Mouse (Mus musculus): ENCODE measurements around the gene Enox1. TPM values are rescaled to one million over a fixed set of nuclear protein-coding genes. Genes with fewer than 3 reads are reported as not detected.

Gene Enox1
- polyA plus RNA-seq, 1 experiment: 0.28 TPM

GRCm38 (mm10) chr14:77618131-77618805 lies 461.7 kb downstream of the Enox1 start:
- Histone ChIP-seq H3K4me3 (replicated peaks; ENCODE audit: extremely low read depth, low read depth, low read length) (no peak overlapping the region), H3K4me1 (ENCODE audit: control insufficient read depth, insufficient read depth, low read length) (no peaks in the 10 kb centered on the region)
- no peak for TF ChIP-seq POLR2A (IDR thresholded peaks at IDR 0.05; ENCODE audit: borderline replicate concordance, extremely low read depth, low read depth, low read length)
- TF ChIP-seq CTCF (IDR thresholded peaks at IDR 0.05; ENCODE audit: insufficient read depth, low read length): no peak
- DNase-seq: no peak
- WGBS: 52% methylated on average over 13 of the region's 13 CpGs

GRCm38 (mm10) chr14:77621473-77622264 lies 465.1 kb downstream of the Enox1 start:
- H3K4me1 ChIP-seq (ENCODE audit: control insufficient read depth, insufficient read depth, low read length): no peaks in the 10 kb centered on the region
- no peak overlapping the region for H3K4me3 ChIP-seq (replicated peaks; ENCODE audit: extremely low read depth, low read depth, low read length)
- WGBS: 78% methylated on average over 4 of the region's 4 CpGs
- no peak for TF ChIP-seq POLR2A (IDR thresholded peaks at IDR 0.05; ENCODE audit: borderline replicate concordance, extremely low read depth, low read depth, low read length)
- TF ChIP-seq CTCF (IDR thresholded peaks at IDR 0.05; ENCODE audit: insufficient read depth, low read length): no peak
- DNase-seq: no peak

- 76% methylated on average over 12 of the region's 12 CpGs for WGBS
- no peak for DNase-seq
- TF ChIP-seq POLR2A (IDR thresholded peaks at IDR 0.05; ENCODE audit: borderline replicate concordance, extremely low read depth, low read depth, low read length) (no peak), CTCF (IDR thresholded peaks at IDR 0.05; ENCODE audit: insufficient read depth, low read length) (no peak)
- H3K4me1 ChIP-seq (ENCODE audit: control insufficient read depth, insufficient read depth, low read length): no peaks in the 10 kb centered on the region
- no peak overlapping the region for H3K4me3 ChIP-seq (replicated peaks; ENCODE audit: extremely low read depth, low read depth, low read length)
Measured at GRCm38 (mm10) chr14:77626557-77627507, 470.3 kb downstream of the Enox1 start.

- WGBS: 91% methylated on average over 10 of the region's 10 CpGs
- Histone ChIP-seq H3K4me3 (replicated peaks; ENCODE audit: extremely low read depth, low read depth, low read length) (no peak overlapping the region), H3K4me1 (ENCODE audit: control insufficient read depth, insufficient read depth, low read length) (no peaks in the 10 kb centered on the region)
- TF ChIP-seq CTCF (IDR thresholded peaks at IDR 0.05; ENCODE audit: insufficient read depth, low read length): no peak
- TF ChIP-seq POLR2A (IDR thresholded peaks at IDR 0.05; ENCODE audit: borderline replicate concordance, extremely low read depth, low read depth, low read length): no peak
- DNase-seq: no peak
Measured at GRCm38 (mm10) chr14:77632466-77633171, 476.1 kb downstream of the Enox1 start.

- no peak for DNase-seq
- Histone ChIP-seq H3K4me3 (replicated peaks; ENCODE audit: extremely low read depth, low read depth, low read length) (no peak overlapping the region), H3K4me1 (ENCODE audit: control insufficient read depth, insufficient read depth, low read length) (no peaks in the 10 kb centered on the region)
- TF ChIP-seq CTCF (IDR thresholded peaks at IDR 0.05; ENCODE audit: insufficient read depth, low read length): no peak
- no peak for TF ChIP-seq POLR2A (IDR thresholded peaks at IDR 0.05; ENCODE audit: borderline replicate concordance, extremely low read depth, low read depth, low read length)
- WGBS: 45% methylated on average over 2 of the region's 2 CpGs
Measured at GRCm38 (mm10) chr14:77633172-77633542, 476.6 kb downstream of the Enox1 start.

- Histone ChIP-seq H3K4me3 (replicated peaks; ENCODE audit: extremely low read depth, low read depth, low read length) (no peak overlapping the region), H3K4me1 (ENCODE audit: control insufficient read depth, insufficient read depth, low read length) (no peaks in the 10 kb centered on the region)
- TF ChIP-seq POLR2A (IDR thresholded peaks at IDR 0.05; ENCODE audit: borderline replicate concordance, extremely low read depth, low read depth, low read length) (no peak), CTCF (IDR thresholded peaks at IDR 0.05; ENCODE audit: insufficient read depth, low read length) (no peak)
- 48% methylated on average over 6 of the region's 6 CpGs for WGBS
- no peak for DNase-seq
Measured at GRCm38 (mm10) chr14:77636931-77637330, 480.4 kb downstream of the Enox1 start.

- 74% methylated on average over 3 of the region's 3 CpGs for WGBS
- Histone ChIP-seq H3K4me3 (replicated peaks; ENCODE audit: extremely low read depth, low read depth, low read length) (no peak overlapping the region), H3K4me1 (ENCODE audit: control insufficient read depth, insufficient read depth, low read length) (no peaks in the 10 kb centered on the region)
- TF ChIP-seq CTCF (IDR thresholded peaks at IDR 0.05; ENCODE audit: insufficient read depth, low read length): no peak
- no peak for TF ChIP-seq POLR2A (IDR thresholded peaks at IDR 0.05; ENCODE audit: borderline replicate concordance, extremely low read depth, low read depth, low read length)
- no peak for DNase-seq
Measured at GRCm38 (mm10) chr14:77638148-77638547, 481.6 kb downstream of the Enox1 start.

- H3K4me3 ChIP-seq (replicated peaks; ENCODE audit: extremely low read depth, low read depth, low read length): no peak overlapping the region
- no peak for DNase-seq
- TF ChIP-seq POLR2A (IDR thresholded peaks at IDR 0.05; ENCODE audit: borderline replicate concordance, extremely low read depth, low read depth, low read length) (no peak), CTCF (IDR thresholded peaks at IDR 0.05; ENCODE audit: insufficient read depth, low read length) (no peak)
- 65% methylated on average over 3 of the region's 3 CpGs for WGBS
- no peaks in the 10 kb centered on the region for H3K4me1 ChIP-seq (ENCODE audit: control insufficient read depth, insufficient read depth, low read length)
Measured at GRCm38 (mm10) chr14:77638616-77639015, 482.1 kb downstream of the Enox1 start.
